Mouse (Mus musculus): ENCODE measurements at regions not wholly inside any gene's neighbourhood (a gene's known extent, or its start where the extent isn't known, plus 50 kb on each side); places are given as distances from the start of the nearest gene placed in this dataset.

DNA sequence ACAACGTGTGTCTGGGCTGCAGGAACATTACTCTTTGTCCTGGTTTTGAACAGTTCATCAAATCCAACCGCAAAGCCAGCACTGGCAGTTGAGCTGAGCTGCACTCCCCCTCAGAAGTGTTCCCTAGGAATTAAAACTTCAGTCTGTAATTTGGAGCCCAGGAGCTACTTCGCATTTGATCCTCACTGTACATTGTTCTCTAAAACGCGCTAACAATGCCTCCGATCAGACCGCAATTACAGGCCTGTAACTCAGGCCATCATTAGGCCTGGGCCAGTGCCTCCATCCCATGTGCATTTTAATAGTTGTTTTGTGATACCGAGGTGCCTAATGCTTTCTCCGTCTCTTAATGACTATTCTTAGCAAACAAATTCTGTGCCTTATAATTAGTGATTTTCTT, 185.6 kb downstream of the Rps15a start:
- TF ChIP-seq CTCF (conservative IDR thresholded peaks at IDR 0.05; ENCODE audit: insufficient read depth, insufficient read length, low read depth, low read length) (no peak), POLR2A (IDR thresholded peaks at IDR 0.05; ENCODE audit: low read depth, low read length) (no peak)

All from kidney, adult 2 months (tissue).